Mouse (Mus musculus): ENCODE data around the gene Rufy3.
"Not testable (repeated sequence)": the region's sequence is repeated elsewhere in the genome, so short reads cannot be mapped to it uniquely, and the experiment has no call there.

Rufy3 gene

GRCm38 (mm10) chr5:88564501-88565147 lies at the start of gene Rufy3:
Gene Rufy3 (plus strand): TSS chr5:88565040.
- peak in 1 of 2 experiments; percentile 60 for DNase-seq (ENCODE audit: low spot score in 2 of 2)

DNA sequence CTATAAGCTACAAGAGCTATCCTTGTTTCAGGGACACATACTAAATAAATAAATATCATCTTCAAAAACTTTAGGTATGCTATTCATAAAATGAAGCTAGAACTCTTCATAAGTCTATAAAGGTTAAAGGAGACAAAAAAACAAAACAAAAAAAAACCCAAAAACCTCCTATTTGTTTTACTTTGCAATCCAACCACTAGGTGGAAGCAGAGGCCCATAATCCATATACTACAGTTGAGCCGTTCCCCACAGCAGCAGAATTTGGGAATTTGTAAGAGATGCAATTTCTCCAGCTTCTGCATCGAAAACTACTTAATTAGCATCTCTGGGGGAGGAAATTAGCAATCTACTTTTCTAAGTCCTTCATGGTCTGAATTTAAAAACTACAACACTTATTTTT lies 45.6 kb upstream of the Rufy3 start:
- DNase-seq (ENCODE audit: low spot score in 2 of 2), result no peak

DNA sequence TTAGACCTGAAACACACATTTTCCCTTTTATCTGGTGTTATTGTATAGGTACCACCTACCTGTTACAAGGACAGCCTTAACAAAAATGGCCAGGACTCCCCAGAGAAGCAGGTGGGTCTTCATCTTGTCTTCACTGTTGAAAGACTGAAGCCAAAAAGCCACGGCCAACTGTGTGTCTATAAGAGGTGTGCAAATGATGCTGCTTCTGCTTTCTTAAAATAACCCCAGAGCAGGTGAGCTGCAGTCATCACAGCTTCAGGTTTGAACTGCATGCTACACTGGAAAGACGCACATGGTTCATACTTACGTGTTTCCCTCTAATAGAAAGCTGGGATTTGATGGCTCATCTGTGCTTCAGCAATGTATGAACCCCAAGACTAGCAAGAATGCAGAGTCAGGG lies 37.2 kb upstream of the Rufy3 start, which contains the start of gene Jchain:
Jchain (minus strand) TSS at position 235 of the 400 bp plus-strand sequence.
- DNase-seq (ENCODE audit: low spot score in 2 of 2), result no peak

- no peak for DNase-seq (ENCODE audit: low spot score in 2 of 2)
Measured at GRCm38 (mm10) chr5:88530908-88531307, 33.9 kb upstream of the Rufy3 start.

DNA sequence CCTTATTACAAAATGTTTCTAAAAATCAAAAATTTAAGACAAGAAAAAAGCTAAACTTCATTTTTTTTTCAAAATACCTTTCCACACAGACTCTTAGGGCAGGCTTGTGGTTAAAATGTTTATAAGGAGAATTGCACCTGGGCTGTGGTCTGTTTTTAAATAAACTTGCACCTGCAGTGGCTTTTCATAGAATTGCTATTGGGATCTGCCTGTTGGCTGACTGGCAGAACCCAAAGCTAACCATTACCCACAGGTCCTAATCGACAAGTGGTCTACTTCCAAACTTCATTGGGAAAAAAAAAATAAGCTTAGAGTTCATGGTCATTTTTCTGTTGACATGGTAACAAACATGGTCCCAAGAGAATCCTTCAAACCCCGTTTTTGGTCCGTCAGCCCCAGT lies 30.1 kb upstream of the Rufy3 start:
- DNase-seq (ENCODE audit: low spot score in 2 of 2), result no peak

GRCm38 (mm10) chr5:88540845-88541244 lies 24.0 kb upstream of the Rufy3 start:
- no peak for DNase-seq (ENCODE audit: low spot score in 2 of 2)

DNA sequence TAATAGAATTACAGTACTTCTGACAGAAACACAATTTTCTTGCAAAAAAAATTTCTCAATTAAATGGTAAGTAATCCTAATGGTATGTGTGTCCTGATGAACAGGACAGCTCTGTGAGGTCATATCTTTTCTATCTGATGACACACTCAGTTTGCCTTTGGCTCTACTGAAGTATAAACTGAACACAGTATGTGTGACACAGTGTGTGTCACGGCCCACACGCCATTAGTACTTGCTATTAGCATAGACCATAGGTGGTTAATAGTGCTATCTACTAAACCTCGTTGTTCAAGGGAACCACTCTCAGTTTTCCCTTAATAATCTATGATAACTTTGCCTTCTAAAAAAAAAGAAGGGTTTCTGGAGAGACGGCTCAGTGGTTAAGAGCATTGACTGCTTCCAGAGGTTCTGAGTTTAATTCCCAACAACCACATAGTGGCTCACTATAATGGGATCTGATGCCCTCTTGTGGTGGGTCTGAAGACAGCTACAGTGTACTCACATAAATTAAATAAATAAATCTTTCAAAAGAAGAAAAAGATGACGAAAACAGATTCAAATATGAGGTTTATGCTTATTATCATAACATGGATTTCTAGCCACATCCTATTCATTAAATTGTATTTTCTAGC lies 22.1 kb upstream of the Rufy3 start:
- DNase-seq (ENCODE audit: low spot score in 2 of 2), result peak in 1 of 2 experiments; percentile 29

GRCm38 (mm10) chr5:88544411-88544810 lies 20.4 kb upstream of the Rufy3 start:
- DNase-seq (ENCODE audit: low spot score in 2 of 2), result not testable (repeated sequence)

- DNase-seq (ENCODE audit: low spot score in 2 of 2), result no peak
Measured at GRCm38 (mm10) chr5:88545536-88545935, 19.3 kb upstream of the Rufy3 start.

- no peak for DNase-seq (ENCODE audit: low spot score in 2 of 2)
Measured at GRCm38 (mm10) chr5:88553271-88554085, 11.4 kb upstream of the Rufy3 start.

DNA sequence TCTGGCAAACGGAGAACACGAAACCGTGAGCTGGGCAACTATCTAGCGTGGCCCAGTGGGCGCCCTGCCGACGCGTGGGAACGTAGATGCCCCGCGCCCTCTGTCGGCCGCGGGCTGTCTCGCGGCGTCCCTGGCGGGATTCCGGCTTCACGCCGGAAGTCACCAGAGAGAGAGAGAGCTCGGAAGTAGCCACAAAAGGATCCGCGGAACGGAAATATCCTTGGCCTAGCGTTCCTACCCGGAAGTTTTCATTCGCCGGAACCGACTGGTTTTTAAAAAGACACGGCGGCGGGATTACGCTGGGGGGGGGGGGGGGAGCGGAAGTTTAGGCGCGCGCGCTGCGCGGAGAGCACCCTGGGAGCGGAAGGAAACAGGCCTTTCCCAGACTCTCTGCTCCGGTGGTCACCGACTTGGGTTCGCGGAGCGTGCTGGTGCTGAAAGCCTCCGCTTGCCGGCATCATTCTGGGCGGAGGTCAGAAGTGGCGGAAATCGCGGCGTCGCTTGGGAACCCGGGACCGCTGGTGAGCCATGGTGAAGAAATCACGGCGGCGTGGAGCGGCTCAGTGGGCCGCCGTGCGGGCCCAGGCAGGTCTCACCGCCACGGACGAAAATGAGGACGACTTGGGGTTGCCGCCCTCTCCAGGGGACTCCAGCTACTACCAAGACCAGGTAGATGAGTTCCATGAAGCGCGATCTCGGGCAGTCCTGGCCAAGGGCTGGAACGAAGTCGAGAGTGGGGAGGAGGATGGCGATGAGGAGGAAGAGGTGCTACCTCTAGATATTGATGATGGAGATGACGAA lies 10.6 kb upstream of the Rufy3 start, which contains the start of gene Utp3:
Utp3 (plus strand) TSS at position 377 of the 801 bp plus-strand sequence.
- peak; percentile 96 to 99 for DNase-seq (ENCODE audit: low spot score in 2 of 2)

DNA sequence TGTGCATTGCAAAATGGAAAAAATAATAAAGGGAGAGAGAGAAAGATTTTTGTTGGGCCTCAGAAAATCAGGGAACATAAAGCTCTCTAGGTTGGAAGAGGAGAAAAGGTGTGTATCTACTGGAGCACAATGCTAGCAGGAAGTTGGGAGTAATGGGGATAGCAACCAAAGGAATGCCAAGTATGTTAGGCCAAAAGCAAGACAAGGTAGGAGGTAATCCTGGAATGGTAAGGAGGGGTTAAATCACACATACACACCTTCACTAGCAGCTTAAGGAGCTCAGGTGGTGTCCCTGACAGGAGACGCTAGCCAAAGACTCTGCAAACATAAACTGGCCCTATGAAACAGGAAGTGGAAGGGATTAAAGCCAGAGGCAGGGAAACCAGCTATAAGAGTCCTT lies 5.8 kb upstream of the Rufy3 start:
- no peak for DNase-seq (ENCODE audit: low spot score in 2 of 2)

GRCm38 (mm10) chr5:88561080-88561814 lies 3.6 kb upstream of the Rufy3 start:
- DNase-seq (ENCODE audit: low spot score in 2 of 2), result no peak

DNA sequence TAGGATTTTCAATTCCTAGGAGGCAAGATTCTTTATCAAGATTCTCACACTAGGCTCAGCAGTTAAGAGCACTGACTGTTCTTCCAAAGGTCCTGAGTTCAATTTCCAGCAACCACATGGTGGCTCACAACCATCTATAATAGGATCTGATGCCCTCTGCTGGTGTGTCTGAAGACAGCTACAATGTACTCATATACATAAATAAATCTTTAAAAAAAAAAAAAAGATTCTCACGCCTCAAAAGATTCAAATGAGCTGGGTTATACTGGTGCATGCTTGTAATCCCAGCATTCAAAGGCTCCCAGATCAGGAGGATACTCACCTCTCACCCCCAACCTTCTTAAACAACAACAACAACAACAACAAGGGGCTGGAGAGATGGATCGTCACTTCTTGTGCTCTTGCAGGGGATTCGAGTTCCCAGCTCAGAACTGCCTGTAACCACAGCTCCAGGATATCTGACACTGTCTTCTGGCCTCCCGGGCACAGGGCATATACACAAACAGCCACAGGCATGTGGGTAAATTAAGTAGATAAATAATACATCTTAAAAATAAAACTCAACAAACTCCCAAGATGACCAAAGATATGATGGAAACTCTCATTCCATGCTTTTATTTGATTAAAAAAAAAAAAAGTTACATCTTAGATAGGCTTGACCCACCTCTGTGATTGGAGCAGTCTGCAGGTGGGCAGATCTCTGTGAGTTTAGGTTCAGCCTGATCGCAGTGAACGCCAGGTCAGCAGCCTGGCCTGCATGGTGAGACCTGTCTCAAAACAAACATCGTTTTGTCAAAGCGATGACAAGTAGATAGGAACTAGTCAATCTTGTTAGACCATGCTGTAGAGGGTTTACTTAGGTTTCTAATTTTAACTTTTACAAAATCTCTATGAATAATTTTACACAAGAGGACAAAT lies 1.7 kb upstream of the Rufy3 start:
- DNase-seq (ENCODE audit: low spot score in 2 of 2), result no peak

DNA sequence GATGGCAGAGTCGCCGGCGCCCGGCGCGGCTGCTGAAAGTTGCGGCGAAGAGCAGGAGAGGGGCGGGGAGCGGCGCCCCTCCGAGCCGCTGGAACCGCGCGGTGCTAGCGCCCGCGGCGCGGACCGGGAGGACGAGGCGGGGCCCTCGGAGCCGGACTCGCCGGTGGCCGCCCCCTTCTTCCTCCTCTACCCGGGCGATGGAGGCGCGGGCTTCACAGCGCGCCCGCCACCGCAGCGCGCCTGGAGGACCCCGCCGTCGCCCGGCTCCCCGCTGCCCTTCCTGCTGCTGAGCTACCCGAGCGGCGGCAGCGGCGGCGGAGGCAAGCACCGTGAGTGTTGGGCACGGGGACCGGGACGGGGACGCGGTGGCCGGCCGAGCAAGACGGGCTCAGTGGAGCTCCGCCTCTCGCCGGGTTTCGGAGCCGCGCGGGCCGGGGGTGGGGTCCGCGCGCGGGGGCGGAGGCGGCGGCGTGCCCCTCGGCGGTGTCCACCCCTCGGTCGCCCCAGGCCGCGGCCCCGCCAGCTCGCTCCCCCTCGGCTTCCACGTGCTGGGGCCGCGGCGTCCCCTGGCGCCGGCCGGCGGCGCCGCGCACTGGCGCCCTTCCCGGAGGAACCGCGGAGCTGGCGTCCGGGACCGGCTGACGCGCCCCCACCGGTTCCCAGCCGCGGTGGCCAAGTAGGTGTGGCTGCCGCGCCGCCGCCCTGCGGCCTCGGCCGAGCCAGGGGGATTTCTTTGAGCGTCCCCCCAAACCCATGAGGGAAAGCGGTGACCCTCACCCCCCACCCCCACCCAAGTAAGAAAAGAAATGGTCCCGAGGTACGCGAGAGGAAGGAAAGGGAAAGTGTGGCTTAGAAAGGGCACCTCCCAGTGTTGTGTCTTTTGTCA lies 551 bp downstream of the Rufy3 start:
- DNase-seq (ENCODE audit: low spot score in 2 of 2), result no peak

DNA sequence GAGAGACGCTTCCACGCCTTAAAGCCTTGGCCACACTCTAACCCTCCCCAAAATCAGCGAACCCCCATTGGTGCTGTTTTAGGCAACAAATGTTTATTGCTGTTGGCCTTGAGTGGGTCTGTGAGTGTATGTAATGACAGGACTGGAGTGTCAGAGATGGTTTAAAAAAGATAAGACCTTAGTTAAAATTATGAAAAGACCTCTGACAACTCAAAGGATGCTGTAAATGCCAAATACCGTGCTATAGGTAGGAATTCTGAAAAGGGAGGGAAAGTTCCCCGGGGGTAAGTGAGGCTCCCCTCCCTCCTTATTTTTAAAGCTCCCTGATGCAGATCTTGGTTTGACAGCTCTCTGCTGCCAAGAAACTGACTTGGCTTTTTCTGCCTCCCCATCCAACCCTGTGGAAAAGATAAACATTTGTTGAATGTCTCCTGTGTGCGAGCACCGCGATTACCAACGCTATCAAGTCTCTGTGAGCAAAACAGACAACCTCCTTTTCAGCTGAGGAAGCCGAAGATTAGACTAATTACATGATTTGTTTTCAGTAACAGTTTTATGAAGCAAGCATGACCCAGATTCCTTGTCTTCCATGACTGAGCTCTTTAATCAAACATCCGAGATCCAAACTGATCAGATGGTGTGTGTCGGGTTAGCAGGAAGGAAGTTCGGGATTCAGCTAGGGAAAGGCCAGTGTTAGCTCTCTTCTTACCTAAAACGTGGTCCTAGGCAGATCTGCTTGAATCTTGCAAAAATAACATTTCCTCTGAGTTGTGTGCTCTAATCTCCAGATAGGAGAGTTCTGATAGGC lies 1.4 kb downstream of the Rufy3 start:
- no peak for DNase-seq (ENCODE audit: low spot score in 2 of 2)

- no peak for DNase-seq (ENCODE audit: low spot score in 2 of 2)
Measured at GRCm38 (mm10) chr5:88569541-88569940, 4.7 kb downstream of the Rufy3 start.

DNA sequence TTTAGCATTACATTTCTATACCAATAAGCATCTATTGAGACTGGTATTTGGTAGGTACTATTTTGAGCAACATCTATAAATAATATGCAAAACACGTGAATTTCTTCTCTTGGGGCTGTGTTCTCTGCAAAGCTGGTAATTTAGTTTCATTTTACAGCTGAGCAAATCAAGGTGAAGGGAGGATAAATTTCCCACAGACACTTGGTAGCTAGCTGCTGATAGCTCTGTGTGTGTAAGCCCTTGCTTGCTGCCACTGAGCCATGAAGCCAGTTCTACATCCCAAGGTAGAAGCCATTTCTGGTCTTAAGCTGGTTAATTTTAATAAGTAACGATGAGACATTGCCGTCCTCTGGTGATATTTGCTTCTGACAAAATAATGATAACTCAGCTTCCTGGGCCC lies 10.0 kb downstream of the Rufy3 start:
- DNase-seq (ENCODE audit: low spot score in 2 of 2), result no peak

All from frontal cortex, postnatal 25 days (tissue).